Mouse (Mus musculus) thymus, adult 2 months (tissue): ENCODE data around the gene Ints4.
"Not testable (repeated sequence)": the region's sequence is repeated elsewhere in the genome, so short reads cannot be mapped to it uniquely, and the experiment has no call there.

ENCODE experiments used
- CTCF ChIP-seq: fragments of 200-500 bp; IDR thresholded peaks from 2 replicates; pipeline ENCODE4 v1.5.1; 2012; ENCODE audit warnings: mild to moderate bottlenecking, control low read depth, low read length, moderate library complexity, borderline replicate concordance; ENCODE audit not compliant: control insufficient read depth, poor library complexity, insufficient read depth; ENCODE audit errors: extremely low read depth
- POLR2A ChIP-seq: fragments of 200-500 bp; IDR thresholded peaks from 2 replicates; pipeline ENCODE4 v1.6.1; 2012; ENCODE audit warnings: mild to moderate bottlenecking, low read length, control low read depth, moderate library complexity; ENCODE audit not compliant: control insufficient read depth, poor library complexity, insufficient read depth; ENCODE audit errors: extremely low read depth

GRCm38 (mm10) chr7:97451023-97451422 lies 29.7 kb upstream of the Ints4 start, which contains the start of gene Kctd14:
- not testable (repeated sequence) for TF ChIP-seq CTCF, POLR2A
